Mouse (Mus musculus): Measurements from ENCODE around the gene 1600014C23Rik. TPM values are rescaled to one million over a fixed set of nuclear protein-coding genes. Genes with fewer than 3 reads are reported as not detected.

The 1600014C23Rik gene
- total and polyA plus RNA-seq, 3 experiments: not detected

GRCm38 (mm10) chr17:45689120-45689519 lies 44.5 kb downstream of the 1600014C23Rik start:
- DNase-seq: no peak

- no peak for DNase-seq
Measured at GRCm38 (mm10) chr17:45686716-45687115, 46.9 kb downstream of the 1600014C23Rik start, which contains the start of gene Tmem63b. Tmem63b (minus strand) TSS chr17:45686905.

- DNase-seq: peak; percentile 93
Measured at GRCm38 (mm10) chr17:45686093-45686619, 47.5 kb downstream of the 1600014C23Rik start, which contains the start of gene Mrpl14. Mrpl14 (plus strand) TSS chr17:45686322.

GRCm38 (mm10) chr17:45685171-45686092 lies 48.2 kb downstream of the 1600014C23Rik start:
- peak; percentile 69 for DNase-seq

- no peak for DNase-seq
Measured at GRCm38 (mm10) chr17:45684667-45685131, 48.9 kb downstream of the 1600014C23Rik start.

Other genes starting within 250 kb of the 1600014C23Rik start
- gene Aars2, start 227.0 kb downstream of the 1600014C23Rik start, total RNA-seq (2021): 10 to 100 TPM; 13.3 to 17.6 TPM
- 22.7 and 23.3 TPM in 2 replicates for gene Aars2, start 227.0 kb downstream of the 1600014C23Rik start, polyA plus RNA-seq (2012; rRNA removed)
- not detected for gene Tcte1, start 210.4 kb downstream of the 1600014C23Rik start, total RNA-seq (2021)
- gene Tcte1, start 210.4 kb downstream of the 1600014C23Rik start, polyA plus RNA-seq (2012; rRNA removed): not detected in 2 replicates
- gene Tmem151b, start 184.2 kb downstream of the 1600014C23Rik start, total RNA-seq (2021): under 1 TPM; 0.06 to 0.17 TPM
- gene Tmem151b, start 184.2 kb downstream of the 1600014C23Rik start, polyA plus RNA-seq (2012; rRNA removed): 0.09 and 0.74 TPM in 2 replicates
- gene Nfkbie, start 178.1 kb downstream of the 1600014C23Rik start, total RNA-seq (2021): 1 to 10 TPM; 3.0 to 5.6 TPM
- gene Nfkbie, start 178.1 kb downstream of the 1600014C23Rik start, polyA plus RNA-seq (2012; rRNA removed): 5.2 and 6.4 TPM in 2 replicates
- gene Slc35b2, start 170.0 kb downstream of the 1600014C23Rik start, total RNA-seq (2021): 10 to 100 TPM; 43.6 to 59.7 TPM
- 167 and 198 TPM in 2 replicates for gene Slc35b2, start 170.0 kb downstream of the 1600014C23Rik start, polyA plus RNA-seq (2012; rRNA removed)
- gene Hsp90ab1, start 160.6 kb downstream of the 1600014C23Rik start, total RNA-seq (2021): 1,000 to 10,000 TPM; 1,973 to 2,851 TPM
- gene Hsp90ab1, start 160.6 kb downstream of the 1600014C23Rik start, polyA plus RNA-seq (2012; rRNA removed): 197 and 291 TPM in 2 replicates
- gene Slc29a1, start 134.2 kb downstream of the 1600014C23Rik start, total RNA-seq (2021): 100 to 1,000 TPM; 104 to 197 TPM
- gene Slc29a1, start 134.2 kb downstream of the 1600014C23Rik start, polyA plus RNA-seq (2012; rRNA removed): 288 and 410 TPM in 2 replicates
- not detected for gene Mymx, start 131.7 kb downstream of the 1600014C23Rik start, total RNA-seq (2021)
- gene Mymx, start 131.7 kb downstream of the 1600014C23Rik start, polyA plus RNA-seq (2012; rRNA removed): 0.18 and 0.55 TPM in 2 replicates
- gene Capn11, start 74.5 kb downstream of the 1600014C23Rik start, total RNA-seq (2021): under 1 TPM; 0.59 to 0.95 TPM
- gene Capn11, start 74.5 kb downstream of the 1600014C23Rik start, polyA plus RNA-seq (2012; rRNA removed): 0.03 TPM in 1 of 2 replicates, not detected in the other
- 100 to 1,000 TPM; 126 to 132 TPM for gene Mrpl14, start 47.5 kb downstream of the 1600014C23Rik start, total RNA-seq (2021)
- 223 and 257 TPM in 2 replicates for gene Mrpl14, start 47.5 kb downstream of the 1600014C23Rik start, polyA plus RNA-seq (2012; rRNA removed)
- 10 to 100 TPM; 37.9 to 54.8 TPM for gene Tmem63b, start 46.9 kb downstream of the 1600014C23Rik start, total RNA-seq (2021)
- gene Tmem63b, start 46.9 kb downstream of the 1600014C23Rik start, polyA plus RNA-seq (2012; rRNA removed): 68.9 and 71.9 TPM in 2 replicates

All from adrenal gland, adult 2 months (tissue).